Mouse (Mus musculus): ENCODE results near the gene Sec23a. TPM values are rescaled to one million over a fixed set of nuclear protein-coding genes. Genes with fewer than 3 reads are reported as not detected.
A peak's percentile ranks its signal among the peaks of the same experiment; 100 is the strongest.
"Not testable (repeated sequence)": the region's sequence is repeated elsewhere in the genome, so short reads cannot be mapped to it uniquely, and the experiment has no call there.

Sec23a gene
- 10 to 100 TPM; 28.5 to 38.4 TPM for polyA plus RNA-seq (2017; shearing (Covaris generic))

DNA sequence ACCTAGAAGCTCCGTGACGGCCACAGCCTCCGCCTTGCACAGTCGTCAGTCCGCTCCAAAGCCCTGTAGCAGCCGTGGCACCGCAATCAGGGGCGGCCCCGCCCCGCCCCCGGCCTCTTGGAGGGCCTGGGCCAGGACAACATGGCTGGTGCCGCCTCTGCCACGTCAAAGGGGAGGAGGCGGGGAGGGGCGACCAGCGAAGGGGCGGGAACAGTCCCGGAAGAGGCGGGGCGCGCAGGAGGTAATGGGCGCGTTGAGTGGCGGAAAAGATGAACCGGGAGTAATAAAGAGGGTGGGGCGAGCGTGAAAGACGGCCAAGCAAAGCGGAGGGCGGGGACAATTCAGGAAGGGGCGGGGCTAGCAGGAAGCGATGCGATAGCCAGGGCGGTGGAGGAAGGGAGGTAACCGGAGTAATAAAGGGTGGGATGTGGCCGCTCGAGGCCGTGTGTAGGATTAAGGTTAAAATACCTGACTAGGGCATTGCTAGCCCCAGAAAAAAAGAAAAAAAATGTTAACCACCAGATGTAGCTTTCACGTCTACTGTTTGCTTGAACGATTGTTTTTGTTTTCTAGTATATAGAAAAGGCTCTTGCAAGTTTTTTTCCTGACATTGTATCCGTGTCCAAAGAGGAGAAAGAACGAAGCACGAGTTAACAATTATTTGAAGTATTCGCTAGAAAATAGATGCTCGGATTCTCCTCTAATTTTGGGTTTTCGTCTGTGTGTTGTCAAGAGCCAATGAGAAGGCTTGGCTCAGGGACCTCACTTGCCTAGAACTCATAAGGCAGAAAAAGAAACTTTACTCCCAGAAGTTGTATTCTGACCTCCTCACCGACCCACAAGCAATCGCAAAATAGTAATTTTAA lies at the start of gene Sec23a:
Sec23a (minus strand) TSS at position 174 of the 866 bp plus-strand sequence.
- ATAC-seq: peak; percentile 79

DNA sequence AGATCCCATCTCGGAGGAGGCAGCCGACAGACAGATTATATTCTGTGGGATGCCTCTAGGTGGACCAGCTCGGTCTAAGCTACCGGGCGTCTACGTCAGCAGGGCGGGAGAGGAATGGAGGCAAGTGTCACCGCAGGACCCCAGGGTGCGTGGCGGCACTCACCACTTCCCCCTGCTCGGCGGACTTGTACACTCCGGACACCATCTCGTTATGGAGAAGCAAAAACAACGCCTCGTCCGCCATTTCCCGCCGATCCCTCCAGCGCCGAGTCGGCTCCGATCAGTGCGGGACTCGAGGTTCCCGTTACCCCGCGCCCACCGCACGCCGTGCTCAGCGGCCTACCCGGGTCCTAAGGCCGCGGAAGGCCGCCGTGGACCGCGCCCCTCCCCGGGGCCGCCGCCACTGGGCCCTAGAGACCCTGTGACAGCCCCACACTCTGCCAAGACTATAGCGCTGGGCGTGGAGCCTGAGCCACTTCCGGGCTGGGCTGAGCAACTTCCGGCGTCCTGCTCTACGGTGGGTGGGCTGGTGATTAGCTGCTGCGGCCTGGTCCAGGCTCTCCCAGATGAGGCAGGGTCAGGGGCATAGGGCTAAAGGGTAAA lies 49.3 kb upstream of the Sec23a start, which contains the start of gene Trappc6b:
Trappc6b (minus strand) TSS at position 480 of the 603 bp plus-strand sequence.
- peak; percentile 91 for ATAC-seq

DNA sequence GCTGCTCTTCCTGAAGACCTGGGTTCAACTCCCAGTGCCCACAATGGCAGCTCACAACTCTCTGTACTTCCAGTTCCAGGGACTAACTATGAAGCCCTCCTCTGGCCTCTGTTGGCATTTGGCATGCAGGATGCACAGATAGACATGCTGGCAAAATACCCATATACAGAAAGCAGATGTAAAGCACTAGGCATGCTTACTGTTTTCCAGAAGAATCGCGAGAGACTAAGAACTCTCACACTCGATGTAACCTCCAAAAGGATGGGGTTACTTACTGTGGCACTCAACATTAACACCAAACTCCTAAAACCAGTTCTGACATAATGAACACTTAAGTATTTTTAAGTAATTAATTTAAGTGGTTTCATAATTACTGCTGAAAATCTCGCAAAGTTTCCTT lies 48.5 kb upstream of the Sec23a start:
- no peak for ATAC-seq

DNA sequence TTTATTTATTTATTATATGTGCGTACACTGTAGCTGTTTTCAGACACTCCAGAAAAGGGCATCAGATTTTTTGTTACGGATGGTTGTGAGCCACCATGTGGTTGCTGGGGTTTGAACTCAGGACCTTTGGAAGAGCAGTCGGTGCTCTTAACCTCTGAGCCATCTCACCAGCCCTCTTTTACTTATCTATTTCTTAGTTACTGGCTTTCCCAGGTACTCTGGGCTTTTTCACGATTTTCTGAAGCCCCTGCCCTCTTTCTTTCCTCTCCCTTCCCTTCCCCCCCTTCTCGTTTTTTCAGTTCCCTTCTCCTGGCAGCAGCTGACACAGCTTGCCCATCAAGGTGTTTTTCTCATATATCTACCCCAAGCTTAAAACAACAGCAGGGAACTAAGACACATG lies 46.4 kb upstream of the Sec23a start:
- ATAC-seq: not testable (repeated sequence)

DNA sequence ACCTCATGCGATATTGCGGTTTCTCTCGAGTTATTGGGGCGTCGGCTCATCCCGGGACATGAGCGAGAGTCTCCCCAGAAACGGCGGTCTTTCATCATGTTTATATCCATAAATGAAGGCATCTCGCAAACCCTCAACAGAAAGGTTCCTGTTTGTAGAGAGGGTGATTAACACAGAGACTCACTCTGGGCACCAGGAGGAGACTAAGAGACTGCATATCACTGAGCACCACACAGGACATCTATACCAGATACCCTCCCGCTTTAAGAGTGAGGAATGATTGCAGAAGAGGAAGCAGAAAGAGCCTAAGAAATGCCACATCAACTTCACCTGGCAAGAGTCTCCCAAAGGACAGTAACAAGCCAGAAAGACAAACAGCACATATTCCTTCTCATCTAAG lies 44.4 kb upstream of the Sec23a start:
- no peak for ATAC-seq

DNA sequence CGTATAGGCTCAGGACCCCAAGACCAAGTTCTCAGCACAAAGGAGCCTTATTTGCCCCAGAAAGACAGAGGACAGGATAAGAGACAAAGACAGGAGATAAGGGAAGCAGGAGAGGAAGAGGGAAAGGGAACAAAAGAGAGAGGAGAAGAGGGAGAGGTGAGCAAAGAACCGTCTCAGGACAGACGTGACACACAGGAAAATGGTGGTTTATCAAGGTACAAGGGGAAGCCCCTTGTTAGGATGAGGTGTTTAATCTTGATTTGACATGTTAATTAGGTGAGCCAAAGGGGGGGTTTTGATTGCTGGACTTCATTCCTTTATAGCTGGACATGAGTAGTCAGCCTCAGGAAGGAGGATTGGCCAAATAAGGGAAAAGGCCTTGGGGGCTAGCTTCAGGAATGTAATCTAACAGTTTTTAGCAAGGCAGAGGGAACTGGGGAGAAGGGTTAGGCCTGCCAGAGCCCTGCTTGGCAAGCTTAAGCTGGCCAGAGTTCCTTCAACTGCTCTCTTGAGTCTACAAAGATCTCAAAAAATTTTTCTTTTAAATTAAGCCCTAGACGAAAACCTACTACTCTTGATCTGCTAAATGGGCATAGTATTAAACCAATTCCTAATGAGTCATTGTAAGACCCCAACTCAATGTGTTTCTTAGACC lies 43.5 kb upstream of the Sec23a start:
- ATAC-seq: peak; percentile 94

DNA sequence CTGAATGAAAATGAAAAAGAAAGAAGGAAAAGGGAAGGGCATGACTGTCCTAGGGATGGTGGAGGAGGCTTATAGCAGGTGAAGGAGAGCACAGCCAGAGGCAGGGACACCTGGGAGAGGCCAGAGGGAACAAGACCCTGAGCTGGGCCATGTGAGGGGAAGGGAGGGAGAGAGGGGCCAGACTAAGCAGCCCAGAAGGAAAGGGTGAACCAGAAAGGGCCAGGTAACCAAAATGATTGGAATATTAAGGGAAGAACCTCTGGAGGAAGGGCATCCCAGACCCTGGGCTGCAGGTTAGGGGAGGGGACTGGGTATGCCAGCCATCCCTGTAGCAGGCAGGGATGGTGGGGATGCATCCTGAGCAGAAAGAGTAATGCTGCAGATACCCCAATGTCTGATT lies 42.2 kb upstream of the Sec23a start:
- no peak for ATAC-seq

DNA sequence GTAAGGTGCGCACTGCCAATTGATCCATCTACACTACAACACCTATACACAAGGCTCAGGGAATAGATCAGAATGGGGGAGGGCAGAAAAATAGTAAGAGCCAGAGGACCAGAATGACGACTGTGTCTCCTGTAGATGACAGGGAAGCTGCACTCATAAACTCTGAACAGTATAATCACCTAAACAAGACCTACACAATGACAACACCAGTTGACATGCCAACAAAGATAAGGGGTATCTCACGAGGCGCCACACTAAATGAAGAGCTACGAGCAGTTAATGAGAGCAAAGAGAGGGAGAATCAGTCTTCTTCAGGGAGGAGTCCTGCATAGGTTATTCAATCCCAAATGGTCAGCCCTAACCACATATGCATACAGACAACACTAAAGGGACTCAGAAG lies 41.3 kb upstream of the Sec23a start:
- no peak for ATAC-seq

DNA sequence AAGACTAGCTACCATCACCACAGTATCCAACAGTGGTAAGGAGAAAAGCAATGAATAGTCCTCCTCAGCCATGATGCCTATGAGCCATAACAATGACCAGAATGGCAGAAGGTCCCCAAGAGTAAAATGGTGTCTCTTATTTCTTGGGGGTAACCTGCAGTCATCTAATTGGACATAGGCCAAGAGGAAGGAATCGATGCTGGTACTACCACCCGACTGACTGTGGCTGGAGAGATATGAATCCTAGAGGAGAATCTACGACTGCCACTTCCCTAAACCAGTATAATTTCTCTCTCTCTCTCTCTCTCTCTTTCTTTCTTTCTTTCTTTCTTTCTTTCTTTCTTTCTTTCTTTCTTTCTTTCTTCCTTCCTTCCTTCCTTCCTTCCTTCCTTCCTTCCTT lies 40.7 kb upstream of the Sec23a start:
- ATAC-seq: no peak

DNA sequence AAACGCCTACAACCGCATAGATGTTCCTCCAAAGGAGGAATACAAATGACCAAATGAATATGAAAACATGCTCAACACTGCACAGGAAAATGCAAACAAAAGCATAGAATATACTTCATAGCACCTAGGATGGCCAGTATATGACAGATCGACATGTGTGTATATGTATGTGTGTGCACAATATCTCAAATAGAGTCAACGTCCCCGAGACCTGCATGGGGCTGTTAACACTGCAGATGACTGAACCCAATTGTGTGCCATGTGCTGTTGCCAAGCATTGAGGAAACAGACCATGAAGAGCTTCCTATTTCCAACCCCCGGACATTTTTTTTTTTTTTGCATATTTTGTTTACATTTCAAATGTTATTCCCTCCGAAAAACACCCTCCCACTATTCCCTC lies 29.0 kb upstream of the Sec23a start:
- ATAC-seq: no peak

DNA sequence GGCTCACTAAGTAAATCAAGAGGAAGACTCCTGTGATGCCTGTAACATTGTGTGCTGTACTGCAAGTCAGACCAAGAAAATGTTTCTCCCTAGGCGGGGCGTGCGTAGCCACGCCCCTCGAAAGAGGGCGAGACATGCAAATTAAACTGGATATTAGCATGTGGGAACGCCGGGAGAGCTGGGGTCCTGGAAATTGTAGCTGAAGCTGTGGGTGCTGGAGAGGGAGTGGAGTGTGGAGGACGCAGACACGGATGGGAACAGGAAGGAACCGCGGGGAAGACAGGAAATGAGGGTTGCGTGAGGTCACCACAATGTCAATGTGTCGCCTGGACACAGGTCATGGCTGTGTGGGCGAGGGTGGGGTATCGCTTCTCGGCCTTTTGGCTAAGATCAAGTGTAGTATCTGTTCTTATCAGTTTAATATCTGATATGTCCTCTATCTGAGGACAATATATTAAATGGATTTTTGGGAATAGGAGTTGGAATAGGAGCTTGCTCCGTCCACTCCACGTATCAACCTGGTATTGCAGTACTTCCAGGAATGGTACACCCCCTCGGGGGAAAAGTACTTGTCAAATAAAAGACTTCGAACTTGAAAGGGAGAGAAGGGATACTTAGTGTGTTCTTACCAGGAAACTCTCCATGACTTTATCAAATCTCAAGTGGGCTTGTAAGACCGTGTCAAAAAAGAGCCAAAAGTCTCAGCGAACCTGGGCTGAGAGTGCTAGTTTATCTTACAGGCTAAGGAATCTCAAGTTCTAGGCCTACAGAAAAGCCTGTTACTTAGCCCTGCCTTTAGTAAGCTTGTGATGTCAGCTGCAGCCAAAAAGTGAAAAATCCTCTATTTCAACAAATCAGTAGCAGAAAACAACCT lies 28.4 kb upstream of the Sec23a start:
- ATAC-seq: peak; percentile 41

DNA sequence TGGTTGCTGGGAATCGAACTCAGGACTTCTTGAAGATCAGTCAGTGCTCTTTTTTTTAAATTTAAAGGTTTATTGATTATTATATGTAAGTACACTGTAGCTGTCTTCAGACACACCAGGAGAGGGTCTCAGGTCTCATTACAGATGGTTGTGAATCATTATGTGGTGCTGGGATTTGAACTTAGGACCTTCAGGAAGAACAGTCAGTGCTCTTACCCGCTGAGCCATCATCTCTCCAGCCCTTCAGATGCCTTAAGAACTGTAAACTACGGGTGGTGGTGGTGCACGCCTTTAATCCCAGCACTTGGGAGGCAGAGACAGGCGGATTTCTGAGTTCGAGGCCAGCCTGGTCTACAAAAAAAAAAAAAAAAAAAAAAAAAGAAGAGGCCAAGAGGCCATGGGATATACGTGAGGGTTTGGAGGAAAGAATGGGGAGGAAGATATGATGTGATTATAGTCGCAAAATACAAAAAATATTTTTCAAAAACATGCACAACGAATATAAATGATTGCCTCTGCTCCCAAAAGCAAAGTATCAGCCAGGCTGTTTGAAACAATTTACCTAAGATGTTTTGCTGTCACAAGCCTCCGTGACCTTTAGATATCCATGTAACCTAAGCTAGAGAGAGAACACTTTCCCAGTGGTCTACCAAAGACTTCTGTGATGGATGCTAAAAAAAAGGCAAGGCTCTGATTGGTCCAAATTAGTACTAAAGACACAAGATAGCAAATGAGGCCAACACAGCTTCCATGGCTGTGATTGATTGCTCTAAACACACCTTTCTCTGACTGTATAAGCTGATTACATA lies 27.5 kb upstream of the Sec23a start:
- ATAC-seq: peak; percentile 23

DNA sequence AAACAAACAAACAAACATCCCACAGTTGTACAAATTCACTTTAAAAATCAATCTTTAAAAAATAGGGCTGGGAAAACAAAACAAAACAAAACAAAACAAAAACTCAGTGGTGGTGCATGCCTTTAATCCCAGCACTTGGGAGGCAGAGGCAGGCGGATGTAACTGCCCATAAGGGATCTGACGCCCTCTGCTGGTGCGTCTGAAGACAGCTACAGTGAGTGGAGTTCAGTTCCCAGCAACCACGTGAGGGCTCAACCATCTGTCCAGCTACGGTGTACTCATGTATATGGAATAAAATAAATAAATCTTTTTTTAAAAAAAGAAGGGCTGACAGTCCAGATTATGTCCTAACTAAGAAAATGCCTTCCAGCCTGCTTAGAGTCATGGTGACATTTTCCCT lies 20.3 kb upstream of the Sec23a start:
- ATAC-seq: peak; percentile 80

DNA sequence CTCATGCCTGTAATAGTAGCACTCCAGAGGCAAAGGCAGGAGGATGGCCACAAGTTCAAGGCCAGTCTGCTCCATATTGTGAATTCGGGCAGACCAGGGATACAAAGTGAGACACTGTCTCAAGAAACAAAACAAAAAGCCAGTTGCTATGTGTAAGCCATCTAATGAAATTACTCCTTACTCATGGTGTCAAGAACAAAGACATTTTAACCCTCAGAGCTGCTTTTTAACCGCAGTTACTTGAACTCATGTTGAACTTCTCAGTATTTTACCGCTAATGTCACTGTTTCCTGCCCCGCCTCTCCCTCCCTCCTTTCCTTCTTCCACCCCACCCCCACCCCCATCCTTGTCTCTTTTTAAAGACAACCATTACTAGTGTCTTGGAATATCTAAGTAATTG lies 9.5 kb upstream of the Sec23a start:
- peak; percentile 99 for ATAC-seq

DNA sequence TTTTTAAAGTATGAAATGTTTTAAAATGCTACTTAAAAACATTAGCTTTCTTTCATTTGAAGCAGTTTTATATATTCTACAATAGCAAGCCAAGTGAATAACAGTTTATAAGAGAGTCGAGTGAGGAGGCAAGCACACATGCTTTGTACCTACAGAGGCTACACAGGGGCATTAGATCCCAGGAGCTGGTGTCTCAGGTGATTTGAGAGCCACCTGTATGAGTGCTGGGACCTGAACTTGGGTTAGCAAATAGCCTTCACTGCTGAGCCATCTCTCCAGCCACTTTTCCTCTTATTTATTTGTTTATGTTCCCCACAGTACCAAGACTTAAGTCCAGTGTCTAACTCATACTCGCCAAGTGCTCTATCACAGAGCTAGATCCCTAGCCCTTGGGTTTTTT lies 8.1 kb upstream of the Sec23a start:
- ATAC-seq: no peak

DNA sequence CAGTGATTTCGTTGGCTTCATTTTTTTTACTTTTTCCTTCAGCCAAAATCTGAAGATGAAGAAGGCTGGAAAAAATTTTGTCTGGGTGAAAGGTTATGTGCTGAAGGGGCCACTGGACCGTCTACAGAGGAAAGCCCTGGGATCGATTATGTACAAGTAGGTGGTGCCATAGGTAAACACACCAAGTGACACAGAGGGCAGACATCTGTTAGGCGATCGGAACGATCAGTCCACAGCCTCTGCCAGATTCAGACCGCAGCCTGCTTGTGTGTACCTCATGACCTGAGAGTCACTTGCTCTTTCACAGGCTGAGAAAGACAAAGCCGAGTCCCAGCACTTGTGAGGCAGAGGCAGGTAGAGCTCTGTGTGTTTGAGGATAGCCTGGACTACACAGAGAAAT lies 6.2 kb upstream of the Sec23a start:
- ATAC-seq: no peak

DNA sequence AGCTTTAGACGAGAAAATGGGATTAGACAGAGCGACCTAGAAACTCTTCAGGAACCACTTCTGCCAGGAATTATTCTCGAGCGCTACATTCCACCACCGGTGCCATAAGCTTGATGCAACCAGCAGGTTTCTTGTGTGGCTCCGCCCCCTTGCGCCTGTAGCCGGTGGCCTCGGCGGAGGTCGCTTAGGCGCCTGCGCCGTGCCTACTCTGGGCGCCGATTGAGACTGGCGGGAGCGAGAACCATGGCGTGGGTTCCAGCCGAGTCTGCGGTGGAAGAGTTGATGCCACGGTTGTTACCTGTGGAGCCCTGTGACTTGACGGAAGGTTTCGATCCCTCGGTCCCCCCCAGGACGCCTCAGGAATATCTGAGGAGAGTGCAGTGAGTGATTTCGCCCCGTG lies 1.4 kb upstream of the Sec23a start, which contains the start of gene Gemin2:
Gemin2 (plus strand) TSS at position 160 of the 400 bp plus-strand sequence.
- ATAC-seq: peak; percentile 63

DNA sequence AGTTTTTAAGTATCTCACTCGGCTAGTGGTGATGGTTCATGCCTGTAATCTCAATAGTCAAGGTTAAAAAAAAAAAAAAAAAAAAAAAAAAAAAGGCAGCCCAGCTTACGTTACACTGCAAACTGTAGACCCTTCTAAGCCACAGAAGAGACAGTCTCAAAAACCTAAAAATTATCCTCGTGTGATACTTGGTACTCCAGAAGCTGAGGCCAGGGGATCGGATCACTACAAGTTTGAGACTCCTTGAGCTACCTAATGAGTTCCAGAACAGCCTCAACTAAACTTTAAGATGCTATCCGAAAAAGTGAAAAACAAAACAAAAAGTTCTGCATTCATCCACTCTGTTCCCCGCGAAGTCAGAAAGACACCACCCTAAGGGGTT lies 884 bp upstream of the Sec23a start:
- no peak for ATAC-seq

DNA sequence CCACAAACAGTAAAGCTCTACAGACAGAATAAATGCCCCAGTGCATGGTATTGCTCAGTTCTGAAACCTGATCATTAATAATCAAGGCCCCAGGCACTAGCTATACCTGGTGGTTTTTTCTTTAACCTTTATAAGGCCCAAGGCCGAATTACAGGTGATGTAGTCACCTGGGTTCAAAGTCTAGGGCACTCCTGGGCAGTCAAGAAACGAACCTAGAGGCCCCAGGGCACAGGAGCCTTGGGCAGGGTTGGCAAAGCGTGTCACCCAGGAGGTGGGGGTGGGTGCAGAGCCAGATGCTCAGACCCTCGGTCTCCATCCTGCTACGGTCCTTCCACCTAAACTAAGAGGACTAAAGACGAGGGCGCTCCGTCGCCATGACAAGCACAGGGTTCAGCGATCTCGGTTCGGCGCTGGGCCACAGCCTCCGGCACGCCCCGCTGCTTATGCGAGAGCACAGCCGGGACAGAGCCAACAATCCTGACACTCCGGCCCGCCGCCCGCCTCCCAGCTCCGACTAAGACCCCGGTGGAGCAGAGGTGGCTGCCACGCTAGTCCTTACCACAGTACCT lies 458 bp downstream of the Sec23a start:
- no peak for ATAC-seq

DNA sequence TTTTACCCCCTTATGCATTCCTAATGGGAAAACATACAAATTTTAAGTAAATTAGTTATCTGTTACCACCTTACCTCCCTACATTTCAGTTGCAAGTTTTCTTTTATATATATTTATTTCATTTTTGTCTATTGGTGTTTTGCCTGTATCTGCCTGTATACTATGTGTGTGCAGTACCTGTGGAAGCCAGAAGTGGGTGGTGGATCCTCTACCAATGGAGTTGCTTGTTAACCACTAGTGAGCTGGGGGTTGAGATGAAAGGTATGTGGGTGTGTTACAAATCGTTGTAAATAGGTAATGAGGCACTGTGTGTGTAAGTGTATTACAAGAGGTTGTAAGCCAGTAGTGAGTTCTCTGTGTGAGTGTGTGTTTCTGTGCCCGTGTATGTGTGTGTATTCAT lies 1.3 kb downstream of the Sec23a start:
- peak; percentile 10 for ATAC-seq

DNA sequence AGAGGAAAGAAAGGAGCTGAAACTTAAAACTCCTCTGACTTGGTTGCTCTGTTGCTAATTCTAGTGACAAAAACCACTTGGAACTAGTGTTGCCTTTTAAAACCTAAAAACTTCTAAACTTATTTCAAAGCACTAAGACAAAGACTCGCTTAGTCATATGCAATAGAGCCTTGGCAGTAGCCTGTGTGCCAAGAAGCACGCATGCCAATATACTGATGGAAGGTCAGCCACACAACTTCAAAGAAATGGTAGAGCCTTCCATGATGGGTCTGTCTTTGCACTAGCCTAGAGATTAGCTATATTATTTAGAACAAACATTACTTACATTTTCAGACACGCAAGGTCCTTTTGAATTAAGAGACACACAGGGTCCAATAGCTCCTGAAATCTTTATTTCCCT lies 26.1 kb downstream of the Sec23a start:
- ATAC-seq: no peak
